Mouse (Mus musculus) heart, embryonic 10.5 days (tissue): Measurements from ENCODE around the gene Hlcs. TPM values are rescaled to one million over a fixed set of nuclear protein-coding genes. Genes with fewer than 3 reads are reported as not detected.

Experiments
- DNase-seq: peaks from one replicate; pipeline ENCODE4 v3.0.0-alpha.2; 2017; ENCODE audit warnings: low spot score
- H3K27ac ChIP-seq: fragments of 300-500 bp; sonication (generic); 2 replicates; pipeline ENCODE4 v1.5.1; 2016; ENCODE audit warnings: mild to moderate bottlenecking
- H3K27me3 ChIP-seq: fragments of 300-500 bp; sonication (generic); 2 replicates; pipeline ENCODE4 v1.6.1; 2016; ENCODE audit warnings: mild to moderate bottlenecking; ENCODE audit not compliant: poor library complexity, insufficient read depth, severe bottlenecking
- H3K36me3 ChIP-seq: fragments of 300-500 bp; sonication (generic); 2 replicates; pipeline ENCODE4 v1.6.1; 2016; ENCODE audit warnings: mild to moderate bottlenecking, moderate library complexity
- H3K4me1 ChIP-seq: fragments of 300-500 bp; sonication (generic); 2 replicates; pipeline ENCODE4 v1.6.1; 2016; ENCODE audit warnings: mild to moderate bottlenecking
- H3K4me3 ChIP-seq: fragments of 300-500 bp; sonication (generic); 2 replicates; pipeline ENCODE4 v1.5.1; 2016; ENCODE audit warnings: mild to moderate bottlenecking, moderate library complexity
- H3K9me3 ChIP-seq: fragments of 300-500 bp; sonication (generic); 2 replicates; pipeline ENCODE4 v1.6.1; 2016; ENCODE audit warnings: mild to moderate bottlenecking, moderate library complexity
- WGBS: fragments of 180-500 bp; shearing (Covaris S2); methylation state at CpG from one replicate; pipeline ENCODE4 v1.1.7; 2016; 5-methylcytosine and 5-hydroxymethylcytosine counted together
- polyA plus RNA-seq: library from polyadenylated mRNA; unstranded; fragments of >200 nt; fragmentation: Nextera tagmentation; extraction: Ambion mirVana; gene quantifications from 2 replicates; pipeline ENCODE4 v1.2.1, GENCODE M21; 2016

Gene Hlcs
- polyA plus RNA-seq, 1 experiment from 2014 or later: 11.0 TPM

DNA sequence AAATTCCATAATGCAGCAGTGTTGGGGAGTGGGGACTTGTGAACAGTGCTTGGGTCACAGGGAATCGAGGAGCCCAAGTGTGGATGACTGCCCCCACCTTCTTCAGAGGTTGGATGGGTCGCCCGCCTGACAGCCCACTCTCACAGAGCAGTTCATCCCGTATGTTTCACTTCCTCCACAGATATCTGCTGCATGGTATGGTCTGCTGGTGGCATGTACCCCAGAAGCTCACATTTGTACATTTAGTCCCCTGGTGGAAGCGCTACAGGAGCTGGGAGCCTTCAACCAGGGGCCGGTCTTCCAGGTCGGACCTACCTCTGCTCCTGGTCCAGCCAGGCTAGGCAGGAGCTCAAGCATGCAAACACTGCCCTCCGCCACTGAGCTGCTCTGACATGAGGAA is 66.4 kb downstream of the Hlcs start:
- Histone ChIP-seq H3K4me3 (no peak overlapping the region), H3K27me3 (no peaks in the 10 kb centered on the region), H3K36me3 (no peaks in the 10 kb centered on the region), H3K4me1 (peaks cover 11% of the 10 kb centered on the region), H3K9me3 (no peaks in the 10 kb centered on the region), H3K27ac (no peak overlapping the region)
- DNase-seq: no peak
- 86% methylated on average over 8 of the region's 8 CpGs for WGBS

DNA sequence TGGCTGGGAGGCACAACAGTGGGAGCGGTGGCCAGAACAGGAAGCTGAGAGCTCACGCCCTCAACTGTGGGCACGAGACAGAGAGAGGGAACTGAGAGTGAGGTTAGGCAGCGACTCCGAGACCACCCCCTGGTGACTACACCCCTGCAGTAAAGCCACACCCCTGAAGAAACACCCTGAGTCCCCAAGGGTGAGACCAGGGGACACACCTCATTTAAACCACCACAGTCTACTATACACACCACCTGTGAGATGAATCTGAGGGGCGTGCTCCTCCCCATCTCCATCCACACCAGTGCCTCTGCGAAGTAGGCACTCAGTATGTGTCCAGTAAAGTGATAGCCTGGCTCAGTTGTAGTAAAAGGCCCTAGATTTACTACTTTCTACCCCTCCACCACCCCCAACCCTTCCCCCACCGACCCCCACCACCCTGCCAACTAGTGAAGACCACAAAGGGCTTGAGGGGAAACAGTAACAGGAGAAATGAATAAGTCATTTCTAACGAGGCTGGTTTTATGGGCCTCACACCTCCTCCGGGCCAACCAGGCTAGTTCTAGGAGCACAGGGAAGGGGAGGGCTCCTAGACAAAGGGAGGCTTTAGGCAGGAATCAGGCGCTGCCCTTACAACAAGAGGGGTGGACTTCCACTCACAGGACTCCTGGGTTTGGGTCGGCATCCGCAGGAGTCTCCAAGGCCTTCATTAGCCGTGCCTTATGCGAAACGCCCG is 67.2 kb downstream of the Hlcs start:
- Histone ChIP-seq H3K27ac (no peak overlapping the region), H3K27me3 (no peaks in the 10 kb centered on the region), H3K4me3 (no peak overlapping the region)

DNA sequence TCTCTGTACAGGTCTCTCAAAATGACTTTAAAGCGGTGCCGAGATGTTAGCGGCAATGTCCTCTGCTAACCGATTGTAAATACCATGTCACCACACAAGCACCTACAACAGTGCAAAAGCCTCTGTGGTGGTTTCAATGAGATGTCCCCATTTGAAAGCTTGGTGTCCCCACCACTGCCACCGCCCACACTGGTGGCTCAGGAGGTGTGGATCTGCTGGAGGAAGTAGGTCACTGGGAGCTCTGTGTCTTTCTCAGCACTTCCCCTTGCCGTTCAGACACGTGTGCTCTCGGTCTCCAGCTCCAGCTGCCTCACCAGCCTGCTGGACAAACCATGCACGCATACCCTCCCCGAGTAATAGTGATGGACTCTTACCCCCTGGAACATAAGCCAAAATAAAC is 72.2 kb downstream of the Hlcs start:
- Histone ChIP-seq H3K4me3 (no peak overlapping the region), H3K9me3 (no peaks in the 10 kb centered on the region), H3K36me3 (no peaks in the 10 kb centered on the region), H3K27ac (no peak overlapping the region), H3K4me1 (peaks cover 15% of the 10 kb centered on the region), H3K27me3 (0 out of 2 replicates have a peak, but pooled peaks cover 6% of the 10 kb centered on the region)
- DNase-seq: no peak
- WGBS: 87% methylated on average over 10 of the region's 10 CpGs

More for the DNA sequence above, 67.2 kb downstream of the Hlcs start:
- H3K36me3 ChIP-seq: no peaks in the 10 kb centered on the region
- 79% methylated on average over 17 of the region's 17 CpGs for WGBS
- H3K4me1 ChIP-seq: peaks cover 11% of the 10 kb centered on the region
- no peaks in the 10 kb centered on the region for H3K9me3 ChIP-seq
- DNase-seq: no peak

DNA sequence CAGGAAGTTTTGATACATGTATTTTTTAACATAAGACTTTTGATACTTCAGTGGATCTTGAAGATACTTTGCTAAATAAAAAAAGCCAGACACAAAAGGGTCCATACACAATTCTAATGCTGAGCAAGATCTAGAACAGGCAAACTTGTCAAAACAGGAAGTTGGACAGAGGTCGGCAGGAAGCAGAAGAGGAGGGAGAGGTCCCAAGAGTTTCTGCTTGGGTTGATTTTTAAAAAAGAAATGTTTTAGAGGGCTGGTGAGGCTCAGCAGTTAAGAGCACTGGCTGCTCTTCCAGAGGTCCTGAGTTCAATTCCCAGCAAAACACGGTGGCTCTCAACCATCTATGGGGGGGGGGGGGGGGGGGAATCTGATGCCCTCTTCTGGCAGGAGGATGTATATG is 73.2 kb downstream of the Hlcs start:
- H3K9me3 ChIP-seq: no peaks in the 10 kb centered on the region
- no peak overlapping the region for H3K27ac ChIP-seq
- H3K27me3 ChIP-seq: 0 out of 2 replicates have a peak, but pooled peaks cover 6% of the 10 kb centered on the region
- 35% methylated on average over 2 of the region's 2 CpGs for WGBS
- H3K4me3 ChIP-seq: no peak overlapping the region
- H3K36me3 ChIP-seq: no peaks in the 10 kb centered on the region
- peaks cover 15% of the 10 kb centered on the region for H3K4me1 ChIP-seq
- DNase-seq: no peak

DNA sequence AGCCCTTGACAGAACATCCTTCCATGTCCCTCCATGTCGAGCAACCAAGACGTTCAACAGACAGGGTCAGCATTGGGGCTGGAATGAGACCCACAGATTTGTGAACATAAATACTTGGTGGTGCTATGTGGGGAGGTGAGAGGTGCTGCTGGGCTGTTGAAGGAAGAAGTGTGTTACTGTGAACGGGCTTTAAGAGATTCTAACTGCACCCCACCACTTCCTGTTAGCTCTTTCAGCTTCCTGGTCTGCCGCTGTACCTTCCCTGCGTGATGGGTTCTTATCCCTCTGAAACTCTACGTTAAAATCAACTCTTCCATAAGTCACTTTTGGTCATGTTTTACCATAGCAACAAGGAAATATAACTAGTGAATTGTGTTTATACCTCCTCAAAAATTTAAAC is 73.8 kb downstream of the Hlcs start:
- H3K27me3 ChIP-seq: 0 out of 2 replicates have a peak, but pooled peaks cover 6% of the 10 kb centered on the region
- H3K4me3 ChIP-seq: no peak overlapping the region
- peaks cover 15% of the 10 kb centered on the region for H3K4me1 ChIP-seq
- no peak for DNase-seq
- H3K9me3 ChIP-seq: no peaks in the 10 kb centered on the region
- WGBS: 72% methylated on average over 6 of the region's 6 CpGs
- H3K36me3 ChIP-seq: no peaks in the 10 kb centered on the region
- H3K27ac ChIP-seq: no peak overlapping the region

DNA sequence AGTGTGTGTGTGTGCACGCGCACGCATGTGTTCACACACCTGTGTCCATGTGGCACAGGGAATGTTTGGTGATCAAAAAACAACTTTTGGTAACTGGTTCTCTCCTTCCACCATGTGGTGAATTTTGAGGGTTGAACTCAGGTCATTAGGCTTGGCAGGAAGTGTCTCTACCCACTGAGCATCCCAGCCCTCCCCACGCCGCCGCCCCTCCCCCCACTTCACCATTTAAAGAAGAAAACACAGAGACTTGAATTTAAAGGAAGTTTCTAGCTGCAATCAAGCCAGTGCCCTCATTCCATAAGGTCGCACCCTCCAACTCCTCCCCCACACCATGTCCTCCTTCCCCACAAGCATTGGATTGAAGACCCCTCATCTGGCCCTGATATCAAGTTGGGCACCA is 74.2 kb downstream of the Hlcs start:
- Histone ChIP-seq H3K4me3 (no peak overlapping the region), H3K27me3 (0 out of 2 replicates have a peak, but pooled peaks cover 6% of the 10 kb centered on the region), H3K36me3 (no peaks in the 10 kb centered on the region), H3K4me1 (peaks cover 19% of the 10 kb centered on the region), H3K9me3 (no peaks in the 10 kb centered on the region), H3K27ac (no peak overlapping the region)
- 87% methylated on average over 7 of the region's 7 CpGs for WGBS
- DNase-seq: no peak

DNA sequence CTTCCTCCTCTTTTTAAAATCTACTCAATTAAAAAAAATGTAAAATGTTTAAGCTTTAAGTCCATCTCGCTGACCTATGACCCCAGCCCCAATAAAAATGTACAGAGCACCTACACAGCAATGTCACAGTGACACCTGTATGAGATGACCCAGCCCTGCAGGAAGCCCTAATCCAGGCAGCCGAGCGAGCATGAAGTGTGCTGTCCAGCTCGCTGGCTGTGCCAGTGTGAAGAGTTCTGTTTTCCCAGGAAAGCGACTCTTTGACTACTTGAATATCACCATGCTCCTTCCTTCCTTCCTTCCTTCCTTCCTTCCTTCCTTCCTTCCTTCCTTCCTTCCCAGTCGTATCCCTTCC is 76.3 kb downstream of the Hlcs start:
- Histone ChIP-seq H3K9me3 (no peaks in the 10 kb centered on the region), H3K36me3 (no peaks in the 10 kb centered on the region), H3K4me1 (peaks cover 28% of the 10 kb centered on the region), H3K27ac (no peak overlapping the region), H3K4me3 (no peak overlapping the region), H3K27me3 (0 out of 2 replicates have a peak, but pooled peaks cover 6% of the 10 kb centered on the region)
- DNase-seq: no peak
- WGBS: 82% methylated on average over 6 of the region's 6 CpGs

DNA sequence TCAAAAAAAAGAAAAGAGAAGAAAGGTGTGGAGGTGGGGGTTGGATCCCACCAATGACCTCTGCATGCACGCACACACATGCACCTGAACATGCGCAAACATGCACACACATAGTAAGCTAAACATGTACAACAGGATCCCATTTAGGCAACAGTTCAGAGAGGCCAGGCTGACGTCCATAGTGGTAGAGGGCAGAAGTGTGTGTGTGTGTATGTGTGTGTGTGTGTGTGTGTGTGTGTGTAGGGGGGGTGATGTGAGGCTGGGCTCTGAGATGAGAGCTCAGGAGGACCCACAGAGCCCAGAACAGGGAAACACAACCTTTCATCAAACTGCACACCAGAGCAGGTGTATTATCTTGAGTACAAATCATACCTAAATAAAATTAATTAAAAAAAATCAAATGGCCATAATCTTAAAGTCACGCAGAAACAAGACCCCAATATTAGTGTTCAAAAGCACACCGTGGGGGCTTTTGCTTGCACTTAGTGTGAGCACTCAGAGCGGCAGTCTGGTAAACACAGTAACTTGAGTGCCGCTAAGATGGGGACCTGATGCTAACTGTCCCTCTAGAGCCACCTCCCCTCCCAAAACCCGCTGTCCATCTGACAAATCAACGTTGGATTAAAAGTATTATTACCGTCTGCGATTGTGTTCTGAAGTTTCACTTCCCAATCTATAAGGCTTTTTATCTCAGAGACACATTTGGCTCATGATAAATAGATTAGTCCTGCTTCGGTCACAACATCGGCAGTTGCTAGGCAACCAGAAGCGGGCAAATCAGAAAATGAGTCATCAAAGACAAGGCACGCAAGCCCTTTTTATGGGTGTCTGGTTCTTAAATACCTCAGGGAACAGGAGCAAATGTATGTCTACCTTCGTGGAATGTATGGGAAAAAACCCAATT is 76.9 kb downstream of the Hlcs start:
- 73% methylated on average over 16 of the region's 16 CpGs for WGBS
- peaks cover 28% of the 10 kb centered on the region for H3K4me1 ChIP-seq
- 0 out of 2 replicates have a peak, but pooled peaks cover 6% of the 10 kb centered on the region for H3K27me3 ChIP-seq
- H3K9me3 ChIP-seq: no peaks in the 10 kb centered on the region
- no peak for DNase-seq
- H3K27ac ChIP-seq: no peak overlapping the region; the same call in 1 of the 2 replicates
- H3K36me3 ChIP-seq: no peaks in the 10 kb centered on the region
- no peak overlapping the region for H3K4me3 ChIP-seq

DNA sequence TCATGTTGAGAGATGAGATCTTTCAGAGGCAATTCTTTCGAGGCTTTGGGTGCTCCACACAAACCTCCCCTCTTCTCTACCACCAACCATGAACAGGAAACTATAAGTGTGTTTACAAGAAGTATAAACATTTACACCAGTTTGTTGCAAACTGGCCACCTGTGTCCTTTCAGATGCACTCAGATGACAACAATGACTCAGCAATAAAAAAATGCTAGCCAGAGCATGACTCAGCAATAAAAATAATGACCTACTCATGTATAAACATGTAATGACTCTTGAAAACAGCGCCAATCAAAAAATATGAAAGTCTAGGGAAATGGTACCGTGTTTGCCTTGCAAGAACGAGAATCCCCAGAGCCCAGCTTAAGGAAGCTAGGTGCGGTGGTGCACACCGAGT is 77.7 kb downstream of the Hlcs start:
- Histone ChIP-seq H3K9me3 (no peaks in the 10 kb centered on the region), H3K4me1 (peaks cover 28% of the 10 kb centered on the region), H3K27me3 (0 out of 2 replicates have a peak, but pooled peaks cover 6% of the 10 kb centered on the region), H3K4me3 (no peak overlapping the region), H3K27ac (no peak overlapping the region), H3K36me3 (no peaks in the 10 kb centered on the region)
- no peak for DNase-seq
- 86% methylated on average over 6 of the region's 6 CpGs for WGBS

DNA sequence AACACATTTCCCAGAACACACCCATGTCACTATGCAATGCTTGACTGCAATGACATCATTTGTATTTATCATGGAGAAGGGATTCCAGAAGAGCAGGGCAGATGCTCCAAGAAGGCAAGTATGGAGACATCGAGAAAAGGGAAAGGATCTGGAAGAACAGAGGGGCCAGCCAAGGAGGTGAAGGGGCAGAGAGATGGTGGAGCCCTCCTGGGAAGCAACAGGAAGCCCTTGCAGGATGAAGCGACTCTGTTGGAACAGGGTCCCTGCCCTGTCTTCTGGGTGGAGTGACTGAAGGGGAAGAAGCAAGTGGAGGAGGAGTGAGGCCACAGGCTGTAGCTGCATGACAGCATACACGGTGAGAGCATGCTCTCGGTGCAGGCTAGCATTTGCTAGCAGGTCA is 79.2 kb downstream of the Hlcs start:
- H3K27ac ChIP-seq: 0 out of 2 replicates have a peak overlapping the region, but pooled peaks have one; percentile 33

DNA sequence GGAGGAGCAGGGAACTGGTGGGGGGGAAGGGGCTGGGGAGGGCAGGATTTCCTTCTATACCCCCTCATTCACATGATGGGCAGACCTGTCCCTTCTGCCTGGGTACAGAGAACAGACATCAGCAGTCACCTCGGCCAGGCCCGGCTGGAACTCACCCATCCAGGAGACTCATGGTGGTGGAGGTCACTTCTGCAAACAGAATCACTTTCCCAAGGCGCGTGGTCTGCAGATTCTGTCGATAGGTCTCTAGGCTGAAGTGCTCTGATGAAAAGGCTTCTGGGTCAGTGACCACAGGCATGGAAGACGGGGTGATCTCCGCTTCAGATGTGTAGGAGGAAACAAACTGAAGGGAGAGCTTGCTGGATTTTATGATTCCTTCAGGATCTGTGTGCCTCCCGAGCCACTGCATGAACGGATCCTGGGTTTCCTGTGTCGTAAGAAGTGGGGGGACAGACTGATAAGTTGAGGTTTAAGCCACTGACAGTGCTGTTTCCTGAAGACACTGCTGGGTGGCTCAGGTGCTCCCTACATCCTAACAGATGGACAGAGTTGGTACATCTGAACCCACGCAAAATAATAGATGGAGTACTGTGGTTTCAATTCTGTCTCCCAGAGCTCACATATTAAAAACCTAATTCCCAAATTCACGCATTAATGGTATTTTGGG is 82.3 kb downstream of the Hlcs start:
- 74% methylated on average over 12 of the region's 12 CpGs for WGBS
- Histone ChIP-seq H3K9me3 (no peaks in the 10 kb centered on the region), H3K27me3 (no peaks in the 10 kb centered on the region), H3K36me3 (peaks cover 3% of the 10 kb centered on the region), H3K27ac (no peak overlapping the region), H3K4me1 (peaks cover 26% of the 10 kb centered on the region), H3K4me3 (no peak overlapping the region)
- no peak for DNase-seq

More for the DNA sequence above, 79.2 kb downstream of the Hlcs start:
- WGBS: 56% methylated on average over 4 of the region's 4 CpGs
- H3K36me3 ChIP-seq: peaks cover 3% of the 10 kb centered on the region
- 0 out of 2 replicates have a peak, but pooled peaks cover 6% of the 10 kb centered on the region for H3K27me3 ChIP-seq
- H3K9me3 ChIP-seq: no peaks in the 10 kb centered on the region
- no peak overlapping the region for H3K4me3 ChIP-seq
- H3K4me1 ChIP-seq: peaks cover 28% of the 10 kb centered on the region
- DNase-seq: no peak

DNA sequence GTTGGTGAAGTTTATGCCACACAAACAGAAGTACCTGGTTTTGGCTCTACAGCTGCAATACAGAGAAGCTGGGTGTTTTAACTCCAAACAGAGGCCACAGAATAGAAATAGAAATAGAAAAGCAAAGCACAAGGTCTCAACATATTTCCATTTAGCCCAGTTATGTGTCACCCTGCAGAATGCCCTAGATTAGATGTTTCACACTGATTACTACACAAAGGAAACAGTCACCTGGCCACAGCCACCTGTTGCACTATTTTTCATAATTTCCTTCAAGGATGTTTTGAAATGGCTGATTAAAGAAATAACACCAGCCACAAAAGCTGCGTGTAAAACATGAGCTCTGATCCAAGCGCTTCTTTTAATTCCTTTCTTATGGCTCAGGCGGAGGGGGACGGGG is 82.9 kb downstream of the Hlcs start:
- H3K27ac ChIP-seq: no peak overlapping the region
- WGBS: 82% methylated on average over 4 of the region's 4 CpGs
- no peaks in the 10 kb centered on the region; the same call in 1 of the 2 replicates for H3K27me3 ChIP-seq
- peaks cover 27% of the 10 kb centered on the region for H3K4me1 ChIP-seq
- H3K9me3 ChIP-seq: no peaks in the 10 kb centered on the region
- no peak for DNase-seq
- peaks cover 3% of the 10 kb centered on the region for H3K36me3 ChIP-seq
- H3K4me3 ChIP-seq: no peak overlapping the region
